Mouse (Mus musculus) hindbrain, postnatal 0 days (tissue): ENCODE results near the gene 0610010K14Rik. TPM values are rescaled to one million over a fixed set of nuclear protein-coding genes. Genes with fewer than 3 reads are reported as not detected.

ENCODE experiments used
- ATAC-seq: fragments of 200-750 bp; cut with Nextera tagmentation; 2 replicates; pipeline ENCODE4 v1.8.0; 2017; ENCODE audit warnings: mild to moderate bottlenecking, moderate TSS enrichment, moderate library complexity
- DNase-seq: peaks from one replicate; pipeline ENCODE4 v3.0.0-alpha.2; 2015; ENCODE audit warnings: low spot score
- H3K27ac ChIP-seq: fragments of 300-500 bp; sonication (generic); 2 replicates; pipeline ENCODE4 v1.5.1; 2014; ENCODE audit warnings: mild to moderate bottlenecking
- H3K27me3 ChIP-seq: fragments of 300-500 bp; sonication (generic); 2 replicates; pipeline ENCODE4 v1.6.1; 2014; ENCODE audit warnings: low read length, mixed read lengths; ENCODE audit not compliant: insufficient read depth
- H3K36me3 ChIP-seq: fragments of 300-500 bp; sonication (generic); 2 replicates; pipeline ENCODE4 v1.6.1; 2014; ENCODE audit warnings: low read length, mixed read lengths; ENCODE audit not compliant: insufficient read depth
- H3K4me1 ChIP-seq: fragments of 300-500 bp; sonication (generic); 2 replicates; pipeline ENCODE4 v1.6.1; 2014; ENCODE audit warnings: antibody characterized with exemption, low read length, mixed read lengths; ENCODE audit not compliant: insufficient read depth
- H3K4me2 ChIP-seq: fragments of 300-500 bp; sonication (generic); 2 replicates; pipeline ENCODE4 v1.6.1; 2014; ENCODE audit warnings: low read depth, mild to moderate bottlenecking, low read length, moderate library complexity, mixed read lengths
- H3K4me3 ChIP-seq: fragments of 300-500 bp; sonication (generic); 2 replicates; pipeline ENCODE4 v1.5.1; 2014; ENCODE audit warnings: low read length
- H3K9ac ChIP-seq: fragments of 300-500 bp; sonication (generic); replicated peaks from 2 replicates; pipeline ENCODE4 v1.6.1; 2014; ENCODE audit warnings: mild to moderate bottlenecking, low read length, moderate library complexity, mixed read lengths
- H3K9me3 ChIP-seq: fragments of 300-500 bp; sonication (generic); 2 replicates; pipeline ENCODE4 v1.6.1; 2016; ENCODE audit warnings: low read length, mixed read lengths
- CTCF ChIP-seq: IDR thresholded peaks from 2 replicates; pipeline ENCODE4 v1.5.1; 2016; ENCODE audit warnings: antibody characterized with exemption, control low read depth, low read depth
- WGBS: fragments of 180-500 bp; shearing (Covaris S2); extraction: QIAGEN DNeasy Blood & Tissue Kit; methylation state at CpG from one replicate; pipeline ENCODE4 v1.1.7; 2014; 5-methylcytosine and 5-hydroxymethylcytosine counted together
- polyA plus RNA-seq: library from polyadenylated mRNA; unstranded; fragments of >200 nt; fragmentation: Nextera tagmentation; extraction: Ambion mirVana; gene quantifications from 2 replicates; pipeline ENCODE4 v1.2.1, GENCODE M21; 2015
- total RNA-seq: library from RNA; depleted of rRNA; stranded (reverse); fragments of >200 nt; gene quantifications from 2 replicates; pipeline ENCODE4 v1.2.3, GENCODE M21; 2014

Gene 0610010K14Rik
- total and polyA plus RNA-seq, 2 experiments from 2014 or later, result 61.6 to 172 TPM

GRCm38 (mm10) chr11:70206801-70207200 lies 30.9 kb downstream of the 0610010K14Rik start:
- H3K9me3 ChIP-seq, result no peaks in the 10 kb centered on the region
- H3K4me1 ChIP-seq, result no peaks in the 10 kb centered on the region
- H3K4me2 ChIP-seq, result no peak overlapping the region
- ATAC-seq, result no peak
- H3K27me3 ChIP-seq, result no peaks in the 10 kb centered on the region
- WGBS, result 55% methylated on average over 2 of the region's 2 CpGs
- no peak overlapping the region for H3K27ac ChIP-seq
- DNase-seq, result no peak
- no peak for TF ChIP-seq CTCF
- H3K9ac ChIP-seq, result no peak overlapping the region
- no peaks in the 10 kb centered on the region for H3K36me3 ChIP-seq
- H3K4me3 ChIP-seq, result no peak overlapping the region

DNA sequence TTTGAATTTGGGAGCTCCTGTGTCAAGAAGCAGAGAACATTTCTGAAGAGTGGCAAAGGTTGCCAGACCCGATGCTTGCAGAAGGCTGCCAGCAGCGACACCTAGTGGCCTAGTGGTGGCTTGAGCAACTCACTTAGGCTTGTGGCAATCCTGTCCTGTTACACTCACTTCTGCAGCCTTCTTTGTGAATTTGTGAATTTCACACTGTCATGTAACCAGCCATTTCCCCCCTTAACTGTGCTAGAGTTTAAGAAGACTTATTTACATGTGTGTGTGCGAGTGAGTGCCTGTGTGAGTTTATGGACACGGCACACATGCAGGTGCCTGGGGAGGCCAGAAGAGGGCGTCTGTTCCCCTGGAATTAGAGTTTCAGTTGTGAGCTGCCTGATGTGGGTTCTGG lies 36.0 kb downstream of the 0610010K14Rik start:
- Histone ChIP-seq H3K27ac (no peak overlapping the region), H3K9ac (no peak overlapping the region), H3K4me3 (no peak overlapping the region), H3K4me2 (no peak overlapping the region), H3K27me3 (no peaks in the 10 kb centered on the region), H3K36me3 (no peaks in the 10 kb centered on the region), H3K4me1 (0 out of 2 replicates have a peak, but pooled peaks cover 2% of the 10 kb centered on the region), H3K9me3 (no peaks in the 10 kb centered on the region)
- peak; percentile 93 for DNase-seq
- ATAC-seq, result no peak
- WGBS, result 39% methylated on average over 5 of the region's 5 CpGs
- TF ChIP-seq CTCF, result peak; percentile 97

DNA sequence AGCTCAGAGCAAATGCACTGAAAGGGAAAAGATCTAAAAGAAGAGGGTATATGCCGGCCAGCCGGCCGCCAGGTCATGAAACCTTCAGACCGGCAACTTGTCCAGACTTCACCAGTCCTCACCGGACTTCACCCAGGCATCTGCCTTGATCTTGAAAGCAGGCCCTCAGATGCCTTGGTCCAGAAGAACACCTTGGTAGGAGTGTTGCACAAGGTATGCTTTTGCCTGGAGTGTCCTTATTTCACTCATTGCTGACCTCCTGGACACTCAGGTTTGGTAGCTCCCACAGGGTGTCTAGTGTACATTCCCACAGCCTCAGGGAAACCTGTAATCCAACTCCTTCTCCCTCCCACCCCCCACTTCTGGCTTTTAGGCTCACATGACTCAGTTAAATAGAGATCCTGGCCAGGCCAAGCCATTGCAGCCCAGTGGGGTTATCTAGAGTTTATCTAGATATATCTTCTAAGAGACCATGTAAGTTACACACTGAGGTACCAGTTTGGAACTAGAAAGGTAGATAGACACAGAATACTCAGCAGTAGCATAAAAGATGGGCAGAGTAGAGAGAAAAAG lies 37.6 kb downstream of the 0610010K14Rik start:
- no peak for TF ChIP-seq CTCF

GRCm38 (mm10) chr11:70199107-70199506 lies 38.6 kb downstream of the 0610010K14Rik start:
- ATAC-seq (no peak), DNase-seq (no peak)
- H3K4me1 ChIP-seq, result 0 out of 2 replicates have a peak, but pooled peaks cover 2% of the 10 kb centered on the region
- no peak overlapping the region for H3K27ac ChIP-seq
- H3K9me3 ChIP-seq, result no peaks in the 10 kb centered on the region
- no peak overlapping the region for H3K4me2 ChIP-seq
- 83% methylated on average over 8 of the region's 8 CpGs for WGBS
- H3K4me3 ChIP-seq, result no peak overlapping the region
- TF ChIP-seq CTCF, result no peak
- H3K9ac ChIP-seq, result no peak overlapping the region
- no peaks in the 10 kb centered on the region for H3K27me3 ChIP-seq
- no peaks in the 10 kb centered on the region for H3K36me3 ChIP-seq

More for the DNA sequence above, 37.6 kb downstream of the 0610010K14Rik start:
- no peaks in the 10 kb centered on the region for H3K36me3 ChIP-seq
- H3K4me2 ChIP-seq, result no peak overlapping the region
- no peak overlapping the region for H3K9ac ChIP-seq
- 77% methylated on average over 5 of the region's 5 CpGs for WGBS
- H3K9me3 ChIP-seq, result no peaks in the 10 kb centered on the region
- H3K4me1 ChIP-seq, result 0 out of 2 replicates have a peak, but pooled peaks cover 2% of the 10 kb centered on the region
- no peak overlapping the region for H3K27ac ChIP-seq
- ATAC-seq (no peak), DNase-seq (no peak)
- no peak overlapping the region for H3K4me3 ChIP-seq
- no peaks in the 10 kb centered on the region for H3K27me3 ChIP-seq

DNA sequence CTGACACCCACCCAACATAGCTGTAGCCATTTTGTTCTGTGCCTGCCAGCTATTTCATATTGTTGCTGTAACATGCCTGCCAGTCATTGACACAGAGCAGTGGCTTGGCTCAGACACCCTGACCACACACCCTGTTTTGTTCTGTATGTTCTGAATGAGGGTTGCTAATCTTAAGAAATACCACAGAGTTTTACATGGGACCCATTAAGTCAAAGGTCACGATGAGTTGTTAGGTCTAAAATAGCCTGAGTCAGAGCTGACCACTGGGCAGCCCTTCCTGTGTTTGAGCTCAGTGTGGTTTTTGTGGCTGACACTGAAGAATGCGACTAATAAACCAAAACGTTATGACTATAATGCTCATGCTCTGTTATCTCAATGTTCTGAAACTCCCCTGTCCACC lies 39.4 kb downstream of the 0610010K14Rik start:
- Histone ChIP-seq H3K36me3 (no peaks in the 10 kb centered on the region), H3K4me2 (no peak overlapping the region), H3K27me3 (no peaks in the 10 kb centered on the region), H3K4me3 (no peak overlapping the region), H3K27ac (no peak overlapping the region), H3K4me1 (0 out of 2 replicates have a peak, but pooled peaks cover 2% of the 10 kb centered on the region), H3K9ac (no peak overlapping the region), H3K9me3 (no peaks in the 10 kb centered on the region)
- TF ChIP-seq CTCF, result no peak
- DNase-seq, result no peak
- no peak for ATAC-seq
- WGBS, result 86% methylated on average over 3 of the region's 3 CpGs

DNA sequence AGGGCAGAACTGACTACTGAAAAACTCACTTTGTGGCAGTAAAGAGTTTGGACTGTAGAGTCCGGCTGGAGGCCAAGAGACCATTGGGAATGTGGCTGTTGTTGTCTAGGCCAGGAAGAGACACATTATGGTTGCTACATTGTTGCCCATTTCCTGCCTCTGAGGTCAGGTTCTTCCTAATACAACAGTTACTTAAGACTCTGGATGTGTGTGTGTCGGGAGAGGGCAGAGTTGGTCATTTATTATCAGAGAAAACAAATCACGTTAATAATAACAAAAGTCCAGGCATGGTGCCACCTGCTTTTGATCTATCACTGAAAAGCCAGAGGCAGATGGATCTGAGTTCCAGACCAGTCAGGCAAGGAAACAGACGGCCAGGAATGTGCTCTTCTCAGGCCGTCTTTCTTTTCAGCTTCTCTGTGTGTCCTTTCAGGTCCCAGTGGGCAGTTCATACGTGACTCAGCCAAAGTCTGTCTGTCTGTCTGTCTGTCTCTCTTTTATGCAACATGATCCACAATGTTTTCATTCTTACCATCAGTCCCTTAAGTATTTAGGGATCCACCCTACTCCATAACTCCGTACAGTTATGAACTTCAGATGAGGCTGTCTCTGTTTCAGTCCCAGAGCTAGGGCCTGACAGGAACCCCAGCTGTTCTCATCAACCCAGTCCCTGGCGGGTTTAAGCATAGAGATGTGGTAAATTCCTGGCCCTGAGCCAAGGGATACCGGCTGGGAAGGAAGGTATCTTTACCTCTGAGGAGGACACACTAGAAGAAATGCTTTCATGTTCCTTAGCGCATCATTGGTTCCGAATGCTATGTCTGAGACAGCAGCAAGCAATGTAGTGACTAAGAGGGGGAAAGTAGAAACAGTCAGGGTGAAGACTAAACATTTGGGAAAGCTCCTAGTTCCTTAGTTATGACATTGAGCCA lies 44.1 kb downstream of the 0610010K14Rik start:
- WGBS, result 58% methylated on average over 11 of the region's 11 CpGs
- no peak for DNase-seq
- ATAC-seq, result no peak
- no peak for TF ChIP-seq CTCF
- Histone ChIP-seq H3K9me3 (no peaks in the 10 kb centered on the region), H3K4me1 (no peaks in the 10 kb centered on the region), H3K4me3 (no peak overlapping the region), H3K9ac (no peak overlapping the region), H3K36me3 (no peaks in the 10 kb centered on the region), H3K27me3 (no peaks in the 10 kb centered on the region), H3K27ac (no peak overlapping the region), H3K4me2 (no peak overlapping the region)
